Mouse (Mus musculus) cortical plate, adult 2 months (tissue): ENCODE measurements around the gene Maml3.

Experiments used
- CTCF ChIP-seq: fragments of 200-500 bp; IDR thresholded peaks from 2 replicates; pipeline ENCODE4 v1.5.1; 2011; ENCODE audit warnings: mild to moderate bottlenecking, control low read depth, low read length; ENCODE audit not compliant: insufficient read depth; ENCODE audit errors: extremely low read depth
- POLR2A ChIP-seq: fragments of 200-500 bp; IDR thresholded peaks from 2 replicates; pipeline ENCODE4 v1.6.1; 2011; ENCODE audit warnings: mild to moderate bottlenecking, low read length, control low read depth; ENCODE audit not compliant: insufficient read depth; ENCODE audit errors: extremely low read depth

GRCm38 (mm10) chr3:51693196-51693595, 411.7 kb downstream of the Maml3 start:
- TF ChIP-seq CTCF (no peak), POLR2A (no peak)
